Mouse (Mus musculus) kidney, postnatal 0 days (tissue): ENCODE results near the gene Aff3. TPM values are rescaled to one million over a fixed set of nuclear protein-coding genes. Genes with fewer than 3 reads are reported as not detected.

Experiments
- ATAC-seq: fragments of 200-750 bp; cut with Nextera tagmentation; replicated peaks from 2 replicates; pipeline ENCODE4 v1.8.0; 2017; ENCODE audit warnings: low read depth, moderate number of reproducible peaks, moderate TSS enrichment, moderate library complexity; ENCODE audit not compliant: low FRiP score
- DNase-seq: peaks from one replicate; pipeline ENCODE4 v3.0.0-alpha.2; 2016; ENCODE audit warnings: low spot score
- H3K27ac ChIP-seq: fragments of 300-500 bp; sonication (generic); 2 replicates; pipeline ENCODE4 v1.5.1; 2014; ENCODE audit warnings: mild to moderate bottlenecking
- H3K27me3 ChIP-seq: fragments of 300-500 bp; sonication (generic); 2 replicates; pipeline ENCODE4 v1.6.1; 2014; ENCODE audit warnings: low read length, mixed read lengths; ENCODE audit not compliant: insufficient read depth
- H3K36me3 ChIP-seq: fragments of 300-500 bp; sonication (generic); 2 replicates; pipeline ENCODE4 v1.6.1; 2014; ENCODE audit warnings: low read length, mixed read lengths; ENCODE audit not compliant: insufficient read depth
- H3K4me1 ChIP-seq: fragments of 300-500 bp; sonication (generic); replicated peaks from 2 replicates; pipeline ENCODE4 v1.6.1; 2014; ENCODE audit warnings: antibody characterized with exemption, low read length, mixed read lengths; ENCODE audit not compliant: insufficient read depth
- H3K4me2 ChIP-seq: fragments of 300-500 bp; sonication (generic); 2 replicates; pipeline ENCODE4 v1.6.1; 2014; ENCODE audit warnings: mild to moderate bottlenecking, low read length, moderate library complexity, mixed read lengths
- H3K4me3 ChIP-seq: fragments of 300-500 bp; sonication (generic); replicated peaks from 2 replicates; pipeline ENCODE4 v1.5.1; 2014; ENCODE audit warnings: low read depth, low read length
- H3K9ac ChIP-seq: fragments of 300-500 bp; sonication (generic); 2 replicates; pipeline ENCODE4 v1.6.1; 2014; ENCODE audit warnings: low read depth, low read length
- H3K9me3 ChIP-seq: fragments of 300-500 bp; sonication (generic); replicated peaks from 2 replicates; pipeline ENCODE4 v1.6.1; 2016; ENCODE audit warnings: low read length, inconsistent platforms, mixed read lengths
- CTCF ChIP-seq: IDR thresholded peaks from 2 replicates; pipeline ENCODE4 v1.5.1; 2016; ENCODE audit warnings: antibody characterized with exemption, low read depth, mild to moderate bottlenecking, moderate library complexity
- WGBS: fragments of 180-500 bp; shearing (Covaris S2); extraction: QIAGEN DNeasy Blood & Tissue Kit; methylation state at CpG from one replicate; pipeline ENCODE4 v1.1.7; 2014; 5-methylcytosine and 5-hydroxymethylcytosine counted together
- polyA plus RNA-seq: library from polyadenylated mRNA; unstranded; fragments of >200 nt; fragmentation: Nextera tagmentation; extraction: Ambion mirVana; gene quantifications from 2 replicates; pipeline ENCODE4 v1.2.1, GENCODE M21; 2015

The Aff3 gene
- polyA plus RNA-seq, 1 experiment from 2014 or later: 7.9 TPM

DNA sequence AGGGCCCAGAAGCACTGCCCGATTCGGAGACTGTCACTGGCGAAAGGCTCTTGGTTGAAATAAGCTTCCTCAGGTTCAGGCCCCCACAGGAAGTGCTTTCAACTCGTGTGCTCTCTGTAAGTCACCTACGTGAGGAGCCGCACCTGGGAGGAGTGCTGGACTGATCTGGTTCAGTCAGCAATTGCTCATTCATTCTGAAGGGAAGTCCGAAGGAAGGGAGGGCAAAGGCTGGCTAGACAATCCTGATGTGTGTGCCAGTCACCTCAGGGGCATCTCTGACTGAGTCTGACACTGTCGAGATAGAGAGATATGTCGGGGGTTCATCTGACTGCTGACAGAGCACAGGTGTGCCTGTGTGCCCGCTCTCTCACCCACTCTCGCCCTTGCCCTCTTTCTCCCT is 413.3 kb downstream of the Aff3 start:
- Histone ChIP-seq H3K9ac (no peak overlapping the region), H3K27me3 (no peaks in the 10 kb centered on the region), H3K9me3 (no peaks in the 10 kb centered on the region), H3K4me3 (no peak overlapping the region), H3K4me2 (no peak overlapping the region), H3K36me3 (no peaks in the 10 kb centered on the region), H3K27ac (no peak overlapping the region), H3K4me1 (no peaks in the 10 kb centered on the region)
- WGBS: 84% methylated on average over 11 of the region's 11 CpGs
- no peak for TF ChIP-seq CTCF
- ATAC-seq (no peak; the same call in 1 of the 2 replicates), DNase-seq (no peak)

GRCm38 (mm10) chr1:38250246-38250645 is 414.5 kb downstream of the Aff3 start:
- DNase-seq (no peak), ATAC-seq (no peak)
- no peak overlapping the region for H3K9ac ChIP-seq
- H3K36me3 ChIP-seq: no peaks in the 10 kb centered on the region
- no peak overlapping the region for H3K4me2 ChIP-seq
- 81% methylated on average over 3 of the region's 3 CpGs for WGBS
- H3K9me3 ChIP-seq: no peaks in the 10 kb centered on the region
- no peak for TF ChIP-seq CTCF
- no peak overlapping the region for H3K4me3 ChIP-seq
- H3K4me1 ChIP-seq: no peaks in the 10 kb centered on the region
- no peak overlapping the region for H3K27ac ChIP-seq
- no peaks in the 10 kb centered on the region for H3K27me3 ChIP-seq

GRCm38 (mm10) chr1:38249561-38249960 is 415.2 kb downstream of the Aff3 start:
- no peak for TF ChIP-seq CTCF
- WGBS: 76% methylated on average over 7 of the region's 7 CpGs
- H3K4me1 ChIP-seq: no peaks in the 10 kb centered on the region
- ATAC-seq: no peak
- H3K27me3 ChIP-seq: no peaks in the 10 kb centered on the region
- H3K9ac ChIP-seq: no peak overlapping the region
- H3K4me2 ChIP-seq: no peak overlapping the region
- no peak overlapping the region for H3K4me3 ChIP-seq
- no peaks in the 10 kb centered on the region for H3K9me3 ChIP-seq
- H3K36me3 ChIP-seq: no peaks in the 10 kb centered on the region
- H3K27ac ChIP-seq: no peak overlapping the region
- DNase-seq: no peak

DNA sequence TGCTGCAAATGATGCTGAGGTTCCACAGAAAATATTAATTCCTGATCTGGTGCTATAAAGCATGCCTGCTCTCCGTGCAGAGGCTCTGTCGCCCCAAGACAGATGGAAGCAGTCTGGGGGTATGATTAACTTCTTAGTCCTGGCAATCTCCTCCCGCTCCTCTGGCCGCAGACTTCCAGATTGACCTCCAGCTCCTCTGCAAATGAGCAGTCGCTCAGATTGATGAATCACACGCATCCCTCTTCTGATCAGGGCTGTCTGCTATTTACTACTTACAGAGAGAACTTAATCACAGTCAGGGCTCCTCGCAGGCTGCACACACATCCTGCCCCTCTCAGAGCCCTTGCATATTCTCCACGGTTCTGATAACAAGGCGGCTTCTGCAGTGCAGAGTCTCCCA is 416.7 kb downstream of the Aff3 start:
- 22% methylated on average over 9 of the region's 9 CpGs for WGBS
- Histone ChIP-seq H3K4me2 (no peak overlapping the region), H3K9me3 (no peaks in the 10 kb centered on the region), H3K27me3 (no peaks in the 10 kb centered on the region), H3K4me1 (no peaks in the 10 kb centered on the region), H3K36me3 (no peaks in the 10 kb centered on the region), H3K4me3 (no peak overlapping the region), H3K27ac (no peak overlapping the region), H3K9ac (no peak overlapping the region)
- TF ChIP-seq CTCF: no peak
- no peak for ATAC-seq
- peak; percentile 72 for DNase-seq

GRCm38 (mm10) chr1:38242559-38242958 is 422.2 kb downstream of the Aff3 start:
- Histone ChIP-seq H3K36me3 (no peaks in the 10 kb centered on the region), H3K9me3 (no peaks in the 10 kb centered on the region), H3K9ac (no peak overlapping the region), H3K4me3 (no peak overlapping the region), H3K4me1 (peaks cover 13% of the 10 kb centered on the region), H3K27me3 (no peaks in the 10 kb centered on the region), H3K4me2 (no peak overlapping the region), H3K27ac (no peak overlapping the region)
- no peak for ATAC-seq
- TF ChIP-seq CTCF: no peak
- 32% methylated on average over 4 of the region's 4 CpGs for WGBS
- DNase-seq: no peak

- H3K27me3 ChIP-seq: no peaks in the 10 kb centered on the region
- no peak for DNase-seq
- H3K27ac ChIP-seq: no peak overlapping the region
- no peaks in the 10 kb centered on the region for H3K36me3 ChIP-seq
- H3K4me3 ChIP-seq: no peak overlapping the region
- H3K4me2 ChIP-seq: no peak overlapping the region
- no peak for ATAC-seq
- WGBS: 39% methylated on average over 4 of the region's 4 CpGs
- TF ChIP-seq CTCF: no peak
- peaks cover 13% of the 10 kb centered on the region for H3K4me1 ChIP-seq
- no peak overlapping the region for H3K9ac ChIP-seq
- H3K9me3 ChIP-seq: no peaks in the 10 kb centered on the region
These were observed 423.0 kb downstream of the Aff3 start for GRCm38 (mm10) chr1:38241801-38242200.

GRCm38 (mm10) chr1:38241221-38241666 is 423.5 kb downstream of the Aff3 start:
- no peak overlapping the region for H3K27ac ChIP-seq

More at GRCm38 (mm10) chr1:38241221-38241666, 423.5 kb downstream of the Aff3 start:
- peak; percentile 47 for DNase-seq
- TF ChIP-seq CTCF: no peak
- ATAC-seq: no peak
- Histone ChIP-seq H3K9me3 (no peaks in the 10 kb centered on the region), H3K4me3 (no peak overlapping the region), H3K36me3 (no peaks in the 10 kb centered on the region), H3K27me3 (no peaks in the 10 kb centered on the region), H3K4me1 (peaks cover 13% of the 10 kb centered on the region), H3K9ac (no peak overlapping the region), H3K4me2 (no peak overlapping the region)
- WGBS: 45% methylated on average over 6 of the region's 6 CpGs
